Mouse (Mus musculus) thymus, postnatal 10 days (tissue): ENCODE data around the gene Mroh3.

ENCODE experiments used
- DNase-seq, 2 experiments: peaks; one replicate each; pipeline ENCODE4 v3.0.0; 2021; ENCODE audit warnings: low spot score in 2 of 2

Gene Mroh3

GRCm38 (mm10) chr1:136212803-136213202 lies at the start of gene Mroh3:
TSS of gene Mroh3 (minus strand) at chr1:136212828.
- peak in 1 of 2 experiments; percentile 68 for DNase-seq

- DNase-seq = no peak
Observed at GRCm38 (mm10) chr1:136260635-136261238, 48.1 kb upstream of the Mroh3 start, which contains the start of gene Gpr25. TSS of gene Gpr25 (minus strand) at chr1:136260873.

- DNase-seq = peak; percentile 12 to 23
Observed at GRCm38 (mm10) chr1:136259893-136260634, 47.4 kb upstream of the Mroh3 start.

GRCm38 (mm10) chr1:136259543-136259892 lies 46.9 kb upstream of the Mroh3 start:
- DNase-seq = no peak

GRCm38 (mm10) chr1:136258495-136258894 lies 45.9 kb upstream of the Mroh3 start:
- peak; percentile 43 to 56 for DNase-seq

GRCm38 (mm10) chr1:136255657-136256056 lies 43.0 kb upstream of the Mroh3 start:
- DNase-seq = peak; percentile 32 to 33

GRCm38 (mm10) chr1:136255174-136255573 lies 42.5 kb upstream of the Mroh3 start:
- no peak for DNase-seq

GRCm38 (mm10) chr1:136254503-136255065 lies 42.0 kb upstream of the Mroh3 start:
- no peak for DNase-seq

GRCm38 (mm10) chr1:136253472-136253871 lies 40.8 kb upstream of the Mroh3 start:
- peak; percentile 56 to 66 for DNase-seq

- DNase-seq = no peak
Observed at GRCm38 (mm10) chr1:136249662-136250061, 37.0 kb upstream of the Mroh3 start.

- no peak for DNase-seq
Observed at GRCm38 (mm10) chr1:136247393-136247792, 34.8 kb upstream of the Mroh3 start.

- DNase-seq = no peak
Observed at GRCm38 (mm10) chr1:136244469-136244868, 31.8 kb upstream of the Mroh3 start.

- no peak for DNase-seq
Observed at GRCm38 (mm10) chr1:136241801-136242200, 29.2 kb upstream of the Mroh3 start.

- no peak for DNase-seq
Observed at GRCm38 (mm10) chr1:136238495-136238894, 25.9 kb upstream of the Mroh3 start.

GRCm38 (mm10) chr1:136234595-136235092 lies 22.0 kb upstream of the Mroh3 start:
- DNase-seq = no peak

- DNase-seq = peak; percentile 15 to 32
Observed at GRCm38 (mm10) chr1:136233892-136234594, 21.4 kb upstream of the Mroh3 start, which contains the start of gene Inava. TSS of gene Inava (minus strand) at chr1:136234264.

- DNase-seq = no peak
Observed at GRCm38 (mm10) chr1:136232986-136233790, 20.6 kb upstream of the Mroh3 start.

GRCm38 (mm10) chr1:136232285-136232926 lies 19.8 kb upstream of the Mroh3 start:
- no peak for DNase-seq

- DNase-seq = no peak
Observed at GRCm38 (mm10) chr1:136231596-136231995, 19.0 kb upstream of the Mroh3 start.

- no peak for DNase-seq
Observed at GRCm38 (mm10) chr1:136230201-136230600, 17.6 kb upstream of the Mroh3 start.

- no peak for DNase-seq
Observed at GRCm38 (mm10) chr1:136229040-136229373, 16.4 kb upstream of the Mroh3 start.
